ENCODE assay signal across 8 mouse cellular contexts in the genomic region with DNA sequence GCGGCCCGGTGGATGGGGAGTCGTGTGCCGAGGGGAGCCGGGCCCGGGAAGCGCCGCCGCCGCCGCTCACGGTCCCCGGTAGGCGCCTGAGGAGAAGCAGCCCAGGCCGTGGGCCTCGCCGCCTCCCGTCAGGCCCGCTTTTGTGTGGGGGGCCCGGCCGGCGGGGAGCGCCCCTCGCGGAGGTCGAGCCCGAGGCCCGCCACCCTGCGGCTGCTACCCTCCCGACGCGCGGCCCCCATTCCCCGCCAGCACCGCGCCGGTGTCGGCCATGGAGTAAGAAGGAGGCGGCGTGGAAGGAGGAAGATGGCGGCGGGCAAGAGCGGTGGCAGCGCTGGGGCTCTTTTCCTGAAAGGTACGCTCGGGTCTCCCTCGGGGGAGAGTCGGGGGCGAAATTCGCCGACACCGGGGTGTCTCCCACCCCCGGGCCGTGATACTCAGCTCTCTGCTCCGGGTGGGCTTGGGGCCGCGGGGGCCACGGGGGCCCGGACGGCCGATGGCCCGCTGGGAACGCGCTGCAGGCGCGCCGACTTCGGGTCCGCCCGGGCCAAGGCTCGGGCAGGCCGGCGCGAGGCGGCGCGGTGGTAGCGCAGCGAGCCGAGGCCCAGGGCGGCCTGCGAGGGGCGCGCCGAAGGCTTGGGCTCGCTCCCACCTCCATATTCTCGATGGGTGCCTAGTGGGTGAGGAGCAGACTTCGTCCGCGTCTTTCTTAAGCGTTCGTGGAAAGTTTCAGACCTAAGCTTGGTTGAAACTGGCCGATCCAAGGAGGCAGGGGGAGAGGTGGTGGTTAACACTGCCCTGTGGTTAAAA. TPM values are rescaled to one million over a fixed set of nuclear protein-coding genes. Genes with fewer than 3 reads are reported as not detected.
DNase-seq lines count a peak whose midpoint lies in the region; ATAC-seq lines count a peak whose summit lies in the region.

No protein-coding gene starts in this region.

- peak overlapping the region; percentile 91 for H3K4me3 ChIP-seq in heart, embryonic 12.5 days
- H3K4me3 ChIP-seq in kidney, embryonic 16.5 days (ENCODE audit: low read length), result peak overlapping the region; percentile 93
- peak overlapping the region; percentile 97 for H3K4me3 ChIP-seq in liver, embryonic 11.5 days (ENCODE audit: low read depth, low read length)

- H3K9ac ChIP-seq in heart, embryonic 12.5 days, result peak overlapping the region; percentile 99
- peak overlapping the region; percentile 100 for H3K9ac ChIP-seq in kidney, embryonic 16.5 days (replicated peaks; ENCODE audit: low read length)
- H3K9ac ChIP-seq in liver, embryonic 11.5 days (ENCODE audit: low read depth, low read length), result peak overlapping the region; percentile 99

- H3K4me2 ChIP-seq in heart, embryonic 12.5 days, result peak overlapping the region; percentile 67
- peak overlapping the region; percentile 63 for H3K4me2 ChIP-seq in kidney, embryonic 16.5 days (replicated peaks; ENCODE audit: low read depth, low read length)
- H3K4me2 ChIP-seq in liver, embryonic 11.5 days, result peak overlapping the region; percentile 68

- WGBS in heart, embryonic 12.5 days, result 1% methylated on average over 92 of the region's 93 CpGs
- WGBS in kidney, embryonic 16.5 days, result under 1% methylated on average over 91 of the region's 93 CpGs
- WGBS in liver, embryonic 11.5 days, result under 1% methylated on average over 72 of the region's 93 CpGs

- no peaks in the 10 kb centered on the region for H3K36me3 ChIP-seq in heart, embryonic 12.5 days
- no peaks in the 10 kb centered on the region for H3K36me3 ChIP-seq in kidney, embryonic 16.5 days (ENCODE audit: insufficient read depth, low read length)
- no peaks in the 10 kb centered on the region for H3K36me3 ChIP-seq in liver, embryonic 11.5 days (ENCODE audit: control insufficient read depth, insufficient read depth, low read length)

- peak; percentile 80 to 84 for DNase-seq in B cell, adult 2 months
- DNase-seq in brain, adult 2 months (ENCODE audit: low read depth, low spot score), result peak; percentile 74
- peak; percentile 81 for DNase-seq in liver, embryonic 11.5 days (ENCODE audit: low spot score)
- peak; percentile 47 to 63 for DNase-seq in spleen, postnatal 14 days (ENCODE audit: low spot score in 2 of 2)

- ATAC-seq in erythroblast, adult 5-6 weeks (replicated peaks; ENCODE audit: low FRiP score, poor library complexity, severe bottlenecking), result peak; percentile 74
- ATAC-seq in heart, embryonic 12.5 days (ENCODE audit: insufficient number of reproducible peaks, low FRiP score), result peak; percentile 86
- ATAC-seq in kidney, embryonic 16.5 days (ENCODE audit: low FRiP score, low TSS enrichment), result peak; percentile 83
- peak; percentile 81 for ATAC-seq in liver, embryonic 11.5 days (replicated peaks; ENCODE audit: low FRiP score)
- ATAC-seq in monocyte, adult 5-6 weeks (replicated peaks; ENCODE audit: insufficient number of reproducible peaks, low FRiP score, low TSS enrichment, poor library complexity, severe bottlenecking), result peak; percentile 67

- H3K27ac ChIP-seq in heart, embryonic 12.5 days (ENCODE audit: poor library complexity, severe bottlenecking), result peak overlapping the region; percentile 100
- peak overlapping the region; percentile 99 for H3K27ac ChIP-seq in kidney, embryonic 16.5 days (ENCODE audit: low read length)
- H3K27ac ChIP-seq in liver, embryonic 11.5 days (ENCODE audit: low read depth, low read length), result peak overlapping the region; percentile 98

- H3K27me3 ChIP-seq in heart, embryonic 12.5 days (replicated peaks), result no peaks in the 10 kb centered on the region
- no peaks in the 10 kb centered on the region for H3K27me3 ChIP-seq in kidney, embryonic 16.5 days (ENCODE audit: insufficient read depth, low read length)
- no peaks in the 10 kb centered on the region for H3K27me3 ChIP-seq in liver, embryonic 11.5 days (replicated peaks; ENCODE audit: control insufficient read depth, insufficient read depth, low read length)

- peaks cover 17% of the 10 kb centered on the region; the same call in 1 of the 2 replicates for H3K9me3 ChIP-seq in heart, embryonic 12.5 days (replicated peaks)
- H3K9me3 ChIP-seq in kidney, embryonic 16.5 days (ENCODE audit: low read length), result peaks cover 14% of the 10 kb centered on the region
- no peaks in the 10 kb centered on the region for H3K9me3 ChIP-seq in liver, embryonic 11.5 days (ENCODE audit: control insufficient read depth, low read length)

- H3K4me1 ChIP-seq in heart, embryonic 12.5 days (replicated peaks), result peaks cover 26% of the 10 kb centered on the region
- peaks cover 34% of the 10 kb centered on the region for H3K4me1 ChIP-seq in kidney, embryonic 16.5 days (ENCODE audit: insufficient read depth, low read length)
- H3K4me1 ChIP-seq in liver, embryonic 11.5 days (replicated peaks; ENCODE audit: control insufficient read depth, insufficient read depth, low read length), result peaks cover 21% of the 10 kb centered on the region

RNA-seq across cellular contexts. Expression of gene Senp6, which starts 0.7 kb away (rescaled TPM):
- 40.2 and 63.5 TPM in 2 replicates for total RNA-seq in erythroblast, adult 5-6 weeks (2015; ENCODE audit: low replicate concordance)
- 39.6 and 50.7 TPM in 2 replicates for total RNA-seq in erythroblast, adult 5-6 weeks (2017; ENCODE audit: low replicate concordance)
- 46.5 and 55.4 TPM in 2 replicates for polyA plus RNA-seq in heart, embryonic 12.5 days (2016; fragmentation: Nextera tagmentation; extraction: Ambion mirVana)
- polyA plus RNA-seq in kidney, embryonic 16.5 days (2015; fragmentation: Nextera tagmentation; extraction: Ambion mirVana), result 44.6 and 47.1 TPM in 2 replicates
- 36.9 and 41.6 TPM in 2 replicates for polyA plus RNA-seq in liver, embryonic 11.5 days (2014; fragmentation: Nextera tagmentation; extraction: Ambion mirVana)
- total RNA-seq in monocyte, adult 5-6 weeks (2017), result 158 to 223 TPM (median 179 TPM) in 3 replicates

RNA-seq across cellular contexts. Expression of gene Filip1, which starts 54.8 kb away (rescaled TPM):
- total RNA-seq in erythroblast, adult 5-6 weeks (2015; ENCODE audit: low replicate concordance), result 0.38 and 0.63 TPM in 2 replicates
- total RNA-seq in erythroblast, adult 5-6 weeks (2017; ENCODE audit: low replicate concordance), result 0.70 TPM in 1 of 2 replicates, not detected in the other
- polyA plus RNA-seq in heart, embryonic 12.5 days (2016; fragmentation: Nextera tagmentation; extraction: Ambion mirVana), result 26.5 and 28.0 TPM in 2 replicates
- 5.2 and 5.7 TPM in 2 replicates for polyA plus RNA-seq in kidney, embryonic 16.5 days (2015; fragmentation: Nextera tagmentation; extraction: Ambion mirVana)
- polyA plus RNA-seq in liver, embryonic 11.5 days (2014; fragmentation: Nextera tagmentation; extraction: Ambion mirVana), result 1.3 and 1.8 TPM in 2 replicates
- 1.9 TPM in 1 of 3 replicates, not detected in the others for total RNA-seq in monocyte, adult 5-6 weeks (2017)

Comparison
In these comparisons a context has a peak if more than half of its experiments do, and no peak if none do; other contexts are left out.
1. Peak in every context shown above with its lines: DNase-seq, ATAC-seq, H3K4me3 ChIP-seq and H3K27ac ChIP-seq.